Mouse (Mus musculus) midbrain, embryonic 15.5 days (tissue): ENCODE data around the gene Mrps35. TPM values are rescaled to one million over a fixed set of nuclear protein-coding genes. Genes with fewer than 3 reads are reported as not detected.

Experiments used
- ATAC-seq: fragments of 200-750 bp; cut with Nextera tagmentation; replicated peaks from 2 replicates; pipeline ENCODE4 v1.8.0; 2017; ENCODE audit warnings: moderate TSS enrichment
- H3K27ac ChIP-seq: fragments of 300-500 bp; sonication (generic); 2 replicates; pipeline ENCODE4 v1.5.1; 2015; ENCODE audit warnings: mild to moderate bottlenecking, inconsistent platforms
- H3K27me3 ChIP-seq: fragments of 300-500 bp; sonication (generic); replicated peaks from 2 replicates; pipeline ENCODE4 v1.6.1; 2015; ENCODE audit warnings: inconsistent platforms
- H3K36me3 ChIP-seq: fragments of 300-500 bp; sonication (generic); replicated peaks from 2 replicates; pipeline ENCODE4 v1.6.1; 2015; ENCODE audit warnings: inconsistent platforms
- H3K4me1 ChIP-seq: fragments of 300-500 bp; sonication (generic); 2 replicates; pipeline ENCODE4 v1.6.1; 2015; ENCODE audit warnings: inconsistent platforms
- H3K4me2 ChIP-seq: fragments of 300-500 bp; sonication (generic); 2 replicates; pipeline ENCODE4 v1.6.1; 2015; ENCODE audit warnings: inconsistent platforms, mild to moderate bottlenecking, moderate library complexity
- H3K4me3 ChIP-seq: fragments of 300-500 bp; sonication (generic); 2 replicates; pipeline ENCODE4 v1.5.1; 2015; ENCODE audit warnings: mild to moderate bottlenecking, inconsistent platforms
- H3K9ac ChIP-seq: fragments of 300-500 bp; sonication (generic); 2 replicates; pipeline ENCODE4 v1.6.1; 2015; ENCODE audit warnings: mild to moderate bottlenecking, inconsistent platforms
- H3K9me3 ChIP-seq: fragments of 300-500 bp; sonication (generic); 2 replicates; pipeline ENCODE4 v1.6.1; 2016; ENCODE audit warnings: inconsistent platforms
- WGBS: fragments of 180-500 bp; shearing (Covaris S2); methylation state at CpG from one replicate; pipeline ENCODE4 v1.1.7; 2015; ENCODE audit warnings: mixed read lengths; 5-methylcytosine and 5-hydroxymethylcytosine counted together
- polyA plus RNA-seq: library from polyadenylated mRNA; unstranded; fragments of >200 nt; fragmentation: Nextera tagmentation; extraction: Ambion mirVana; gene quantifications from 2 replicates; pipeline ENCODE4 v1.2.1, GENCODE M21; 2015

Mrps35 gene
- polyA plus RNA-seq: 67.8 and 78.9 TPM in 2 replicates

DNA sequence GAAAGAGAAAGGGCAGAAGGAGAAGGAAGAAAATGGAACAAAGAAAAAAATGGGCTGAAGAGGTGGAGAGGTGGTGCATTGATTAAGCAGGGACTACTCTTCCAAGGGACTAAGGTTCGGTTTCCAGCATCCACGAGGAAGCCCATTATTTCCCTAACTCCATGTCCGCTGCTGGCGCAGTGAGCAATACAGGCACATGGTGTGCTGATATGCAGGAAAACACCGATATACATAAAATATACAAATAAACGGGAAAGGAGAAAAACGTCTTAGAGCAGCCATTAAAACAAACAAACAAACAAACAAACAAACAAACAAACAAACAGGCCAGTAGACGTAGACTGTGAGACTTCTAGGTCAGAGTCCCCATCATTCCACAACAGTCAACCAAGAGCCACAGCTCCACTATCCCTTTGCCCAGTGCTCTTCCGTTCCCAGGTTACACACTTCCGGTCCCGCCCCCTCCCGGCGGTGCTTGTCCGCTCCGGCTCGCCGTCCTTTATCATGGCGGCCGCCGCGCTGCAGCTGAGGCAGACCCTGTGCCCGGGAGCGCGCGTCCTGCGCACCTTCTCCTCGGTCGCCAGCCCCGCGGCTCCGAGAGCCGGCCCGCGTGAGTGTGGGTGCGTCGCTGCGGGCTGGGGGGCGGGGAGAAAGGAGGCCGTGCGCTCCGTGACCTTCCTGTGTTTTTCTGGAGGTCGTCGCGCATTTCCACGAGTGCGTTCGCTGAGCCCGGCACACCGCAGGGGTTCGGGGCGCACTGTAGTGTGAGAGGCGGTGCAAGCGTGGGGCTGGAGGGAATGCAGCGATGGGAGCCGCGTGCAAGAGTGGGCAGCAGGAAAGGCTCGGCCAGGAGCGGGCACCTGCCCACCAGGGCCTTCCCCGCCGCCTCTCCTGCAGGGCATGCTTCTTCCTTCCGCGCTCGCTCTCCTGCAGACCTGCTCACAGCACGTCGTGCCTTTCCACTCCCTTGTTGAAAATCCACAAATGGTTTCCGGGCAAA, at the start of gene Mrps35:
Gene Mrps35, plus strand, starts transcription at position 474 of the 1,000 bp plus-strand sequence.
- Histone ChIP-seq H3K4me3 (peak within 1 kb of the TSS; percentile 80), H3K4me1 (peaks cover 22% of the 10 kb centered on the region), H3K4me2 (peak within 1 kb of the TSS; percentile 76), H3K27me3 (peaks cover 5% of the 10 kb centered on the region; the same call in 1 of the 2 replicates), H3K36me3 (no peaks in the 10 kb centered on the region), H3K27ac (peak within 1 kb of the TSS; percentile 90), H3K9me3 (no peaks in the 10 kb centered on the region), H3K9ac (peak within 1 kb of the TSS; percentile 94)
- peak; percentile 100 for ATAC-seq
- WGBS: 3% methylated on average over 66 of the region's 66 CpGs

DNA sequence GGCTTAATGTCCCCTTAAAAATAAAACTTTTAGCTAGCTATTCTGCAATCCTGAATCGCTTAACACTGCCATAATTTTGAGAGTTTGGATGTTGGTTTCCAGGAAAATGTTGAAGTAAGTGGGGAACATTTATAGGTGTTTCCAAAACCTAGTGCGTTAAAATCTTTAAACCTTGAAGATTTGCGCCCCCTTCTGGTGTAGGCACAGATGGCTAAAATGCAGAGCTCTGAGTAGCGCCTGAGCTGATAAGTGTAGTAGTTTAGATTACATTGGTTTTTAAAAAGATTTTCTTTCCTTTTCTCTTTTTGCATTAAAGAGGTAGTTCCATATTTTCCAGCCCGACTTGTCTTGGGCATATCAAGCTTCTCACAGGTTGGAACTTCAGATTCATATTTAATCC, 48.3 kb upstream of the Mrps35 start:
- no peak overlapping the region for H3K4me2 ChIP-seq
- WGBS: 37% methylated on average over 5 of the region's 5 CpGs
- no peak for ATAC-seq

DNA sequence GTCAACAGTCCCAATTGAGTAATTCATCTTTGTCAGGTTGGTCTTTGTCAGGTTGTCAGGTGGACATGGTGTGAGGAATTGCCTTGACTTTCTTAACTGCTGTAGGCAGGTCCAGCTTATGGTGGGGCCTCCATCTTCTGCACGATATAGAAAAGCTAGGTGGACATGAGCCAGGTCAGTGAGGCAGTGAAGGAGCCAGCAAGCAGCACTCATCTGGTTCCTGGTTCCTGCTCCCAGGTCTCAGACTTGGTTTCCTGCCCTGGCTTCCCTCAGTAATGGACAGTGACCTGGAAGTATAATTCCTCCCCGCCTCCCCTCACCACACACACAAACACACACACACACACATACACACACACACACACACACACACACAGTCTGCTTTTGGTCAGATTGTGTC, 47.2 kb upstream of the Mrps35 start:
- Histone ChIP-seq H3K9ac (no peak overlapping the region), H3K27me3 (no peaks in the 10 kb centered on the region), H3K4me3 (no peak overlapping the region), H3K27ac (no peak overlapping the region), H3K9me3 (no peaks in the 10 kb centered on the region), H3K36me3 (no peaks in the 10 kb centered on the region), H3K4me1 (no peaks in the 10 kb centered on the region), H3K4me2 (no peak overlapping the region)
- 79% methylated on average over 2 of the region's 2 CpGs for WGBS
- no peak for ATAC-seq

More for the DNA sequence above, 48.3 kb upstream of the Mrps35 start:
- H3K9ac ChIP-seq: no peak overlapping the region
- no peaks in the 10 kb centered on the region for H3K4me1 ChIP-seq
- H3K27ac ChIP-seq: no peak overlapping the region
- no peak overlapping the region for H3K4me3 ChIP-seq
- no peaks in the 10 kb centered on the region for H3K9me3 ChIP-seq
- H3K36me3 ChIP-seq: no peaks in the 10 kb centered on the region
- H3K27me3 ChIP-seq: no peaks in the 10 kb centered on the region

DNA sequence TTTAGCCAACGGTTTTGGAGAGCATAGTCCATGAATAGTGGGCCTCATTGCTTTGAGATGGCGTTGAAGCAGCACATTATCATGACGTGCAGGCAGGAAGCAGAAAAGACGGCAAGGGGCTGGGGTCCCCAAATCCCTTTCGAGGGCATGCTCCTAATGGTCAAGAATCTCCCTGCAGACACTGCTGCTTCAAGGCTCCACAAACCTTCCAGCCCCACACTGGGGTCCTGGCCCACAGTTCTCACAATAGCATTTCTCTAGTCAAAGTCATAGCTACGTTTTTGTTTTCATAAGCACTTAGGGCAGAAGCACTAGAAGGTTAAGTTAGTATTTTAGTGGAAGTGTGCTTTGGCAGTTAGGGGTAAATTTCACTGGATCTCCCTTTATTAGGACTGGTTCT, 46.7 kb upstream of the Mrps35 start:
- ATAC-seq: no peak
- no peaks in the 10 kb centered on the region for H3K27me3 ChIP-seq
- H3K9ac ChIP-seq: no peak overlapping the region
- H3K27ac ChIP-seq: no peak overlapping the region
- no peaks in the 10 kb centered on the region for H3K9me3 ChIP-seq
- H3K36me3 ChIP-seq: no peaks in the 10 kb centered on the region
- no peaks in the 10 kb centered on the region for H3K4me1 ChIP-seq
- 84% methylated on average over 6 of the region's 6 CpGs for WGBS
- no peak overlapping the region for H3K4me3 ChIP-seq
- no peak overlapping the region for H3K4me2 ChIP-seq

DNA sequence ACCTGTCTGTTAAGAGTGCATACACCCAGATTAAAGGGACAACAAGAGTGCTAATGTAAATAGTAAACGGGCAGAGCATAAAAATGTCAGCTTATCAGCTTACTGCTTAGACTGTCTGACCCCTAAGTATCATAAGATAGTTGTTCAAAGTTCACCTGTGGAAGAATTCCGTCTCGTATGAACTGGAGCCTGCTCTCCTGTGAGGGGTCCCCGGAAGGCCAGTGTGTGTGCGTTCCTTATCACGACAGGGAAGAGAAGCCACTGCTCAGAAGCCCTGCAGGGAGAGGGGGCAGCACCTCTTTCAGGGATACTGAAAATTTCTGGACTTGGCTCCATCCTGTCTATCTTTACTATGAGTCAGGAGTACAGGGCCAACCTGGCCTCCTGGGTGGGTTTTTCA, 45.6 kb upstream of the Mrps35 start:
- Histone ChIP-seq H3K9me3 (no peaks in the 10 kb centered on the region), H3K27me3 (no peaks in the 10 kb centered on the region)
- 81% methylated on average over 6 of the region's 6 CpGs for WGBS

DNA sequence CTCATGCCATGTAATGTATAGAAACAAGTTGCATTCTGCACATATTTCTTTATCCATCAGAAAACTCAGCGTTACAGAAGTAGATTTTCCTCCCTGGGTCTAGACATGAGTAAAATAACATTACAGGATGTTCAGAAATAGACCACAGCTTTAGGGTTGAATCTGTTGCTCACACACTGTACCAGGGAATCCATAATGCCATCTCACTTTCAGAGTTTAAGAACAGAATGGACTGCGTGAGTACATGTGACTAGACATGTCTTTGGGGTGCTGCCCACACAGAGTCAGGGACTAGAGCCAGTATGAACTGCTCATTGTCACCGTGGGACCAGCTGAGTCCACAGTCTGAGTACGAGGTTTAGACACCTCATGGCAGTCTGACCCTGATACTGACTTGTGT, 43.9 kb upstream of the Mrps35 start:
- Histone ChIP-seq H3K4me3 (no peak overlapping the region), H3K9me3 (no peaks in the 10 kb centered on the region), H3K4me2 (no peak overlapping the region), H3K27ac (no peak overlapping the region), H3K27me3 (no peaks in the 10 kb centered on the region), H3K36me3 (no peaks in the 10 kb centered on the region), H3K4me1 (no peaks in the 10 kb centered on the region), H3K9ac (no peak overlapping the region)
- no peak for ATAC-seq
- WGBS: 94% methylated on average over 4 of the region's 4 CpGs

More for the DNA sequence above, 45.6 kb upstream of the Mrps35 start:
- H3K4me2 ChIP-seq: no peak overlapping the region
- H3K4me1 ChIP-seq: no peaks in the 10 kb centered on the region
- H3K36me3 ChIP-seq: no peaks in the 10 kb centered on the region
- H3K9ac ChIP-seq: no peak overlapping the region
- no peak overlapping the region for H3K27ac ChIP-seq
- no peak for ATAC-seq
- no peak overlapping the region for H3K4me3 ChIP-seq

DNA sequence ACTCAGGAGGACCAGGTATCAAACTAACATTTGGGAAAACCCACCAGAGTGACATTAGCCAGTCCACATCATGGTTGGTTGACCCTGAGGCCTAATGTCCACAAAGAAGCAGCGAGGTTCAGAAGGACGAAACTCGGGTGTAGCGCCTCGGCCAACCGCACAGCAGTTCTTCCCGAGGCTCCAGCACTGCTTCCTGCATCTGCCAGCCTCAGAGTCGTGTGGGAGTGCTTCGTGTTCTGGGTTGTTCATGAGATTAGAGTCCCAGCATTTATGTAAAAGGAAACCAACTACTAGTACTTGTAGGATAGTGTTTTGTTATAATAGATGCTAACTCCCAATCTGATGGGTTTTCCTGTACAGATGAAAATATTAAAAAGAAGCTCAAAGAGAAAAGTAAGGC, 43.3 kb upstream of the Mrps35 start:
- 90% methylated on average over 9 of the region's 9 CpGs for WGBS
- H3K36me3 ChIP-seq: no peaks in the 10 kb centered on the region
- ATAC-seq: no peak

DNA sequence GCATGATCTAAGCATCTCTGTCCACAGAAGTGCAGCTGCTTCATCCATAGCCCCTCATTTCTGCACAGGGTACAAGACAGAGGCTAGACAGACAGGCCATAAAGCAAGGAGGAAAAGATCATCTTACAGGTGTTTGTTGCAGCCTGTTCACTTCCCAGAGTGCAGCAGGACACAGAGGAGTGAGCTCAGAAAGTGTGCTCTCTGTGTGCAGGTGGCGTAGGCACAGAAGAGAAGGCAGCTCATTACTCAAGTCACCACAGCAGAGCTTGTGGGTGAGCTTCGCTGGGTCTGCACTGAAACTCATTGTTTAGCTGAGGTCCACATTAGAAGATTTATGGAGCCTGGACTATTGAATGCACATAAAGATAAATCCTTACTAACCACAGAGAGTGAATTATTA, 42.8 kb upstream of the Mrps35 start:
- Histone ChIP-seq H3K9ac (no peak overlapping the region), H3K27me3 (no peaks in the 10 kb centered on the region), H3K4me3 (no peak overlapping the region), H3K4me1 (no peaks in the 10 kb centered on the region), H3K4me2 (no peak overlapping the region), H3K36me3 (no peaks in the 10 kb centered on the region), H3K27ac (no peak overlapping the region), H3K9me3 (no peaks in the 10 kb centered on the region)
- WGBS: 89% methylated on average over 2 of the region's 2 CpGs
- no peak for ATAC-seq

More for the DNA sequence above, 43.3 kb upstream of the Mrps35 start:
- Histone ChIP-seq H3K4me2 (no peak overlapping the region), H3K4me1 (no peaks in the 10 kb centered on the region), H3K4me3 (no peak overlapping the region), H3K9ac (no peak overlapping the region), H3K27ac (no peak overlapping the region), H3K9me3 (no peaks in the 10 kb centered on the region), H3K27me3 (no peaks in the 10 kb centered on the region)

DNA sequence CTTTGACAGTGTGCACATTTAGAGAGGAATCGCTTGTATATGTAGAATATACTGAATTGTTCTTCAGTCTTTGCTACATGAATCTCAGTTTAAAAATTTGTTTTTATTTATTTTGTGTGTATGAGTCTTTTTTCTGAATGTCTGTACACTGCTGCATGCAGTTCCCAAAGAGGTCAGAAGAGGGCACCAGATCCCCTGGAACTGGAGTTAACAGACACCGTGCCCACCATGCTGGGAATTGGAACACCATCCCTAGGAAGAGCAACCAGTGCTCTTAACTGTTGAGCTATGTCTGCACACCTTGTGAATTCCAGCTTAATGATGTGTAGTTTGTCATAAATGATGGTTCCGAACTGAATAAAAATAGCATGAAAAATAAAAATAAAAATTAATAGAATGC, 34.4 kb upstream of the Mrps35 start:
- H3K27ac ChIP-seq: no peak overlapping the region
- no peaks in the 10 kb centered on the region for H3K27me3 ChIP-seq
- no peak overlapping the region for H3K9ac ChIP-seq
- no peak overlapping the region for H3K4me3 ChIP-seq
- H3K9me3 ChIP-seq: no peaks in the 10 kb centered on the region
- H3K36me3 ChIP-seq: no peaks in the 10 kb centered on the region
- no peaks in the 10 kb centered on the region for H3K4me1 ChIP-seq
- ATAC-seq: no peak
- H3K4me2 ChIP-seq: no peak overlapping the region
- WGBS: 56% methylated on average over 3 of the region's 3 CpGs

DNA sequence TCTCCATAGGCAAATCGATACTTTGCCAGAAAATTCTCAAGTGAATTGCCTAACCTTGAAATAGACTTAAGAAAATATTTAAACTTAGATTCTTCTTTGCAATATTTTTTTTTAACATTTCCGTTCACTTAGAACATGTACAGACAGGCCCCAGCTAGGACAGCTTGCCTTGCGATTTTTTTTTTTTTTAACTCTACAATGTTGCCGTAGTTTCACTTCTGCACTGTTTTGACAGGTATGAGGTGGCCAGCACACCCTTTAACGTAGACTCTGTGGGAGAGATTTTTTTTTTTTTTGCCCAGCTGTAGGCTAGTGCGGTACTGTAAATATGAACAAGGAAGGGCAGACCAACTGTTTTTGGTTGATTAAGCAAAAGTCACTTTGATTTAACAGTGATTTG, 32.2 kb upstream of the Mrps35 start:
- Histone ChIP-seq H3K27me3 (no peaks in the 10 kb centered on the region), H3K9ac (no peak overlapping the region), H3K4me2 (no peak overlapping the region), H3K27ac (no peak overlapping the region), H3K4me3 (no peak overlapping the region), H3K9me3 (no peaks in the 10 kb centered on the region), H3K4me1 (no peaks in the 10 kb centered on the region), H3K36me3 (no peaks in the 10 kb centered on the region)
- ATAC-seq: no peak
- 91% methylated on average over 6 of the region's 6 CpGs for WGBS

DNA sequence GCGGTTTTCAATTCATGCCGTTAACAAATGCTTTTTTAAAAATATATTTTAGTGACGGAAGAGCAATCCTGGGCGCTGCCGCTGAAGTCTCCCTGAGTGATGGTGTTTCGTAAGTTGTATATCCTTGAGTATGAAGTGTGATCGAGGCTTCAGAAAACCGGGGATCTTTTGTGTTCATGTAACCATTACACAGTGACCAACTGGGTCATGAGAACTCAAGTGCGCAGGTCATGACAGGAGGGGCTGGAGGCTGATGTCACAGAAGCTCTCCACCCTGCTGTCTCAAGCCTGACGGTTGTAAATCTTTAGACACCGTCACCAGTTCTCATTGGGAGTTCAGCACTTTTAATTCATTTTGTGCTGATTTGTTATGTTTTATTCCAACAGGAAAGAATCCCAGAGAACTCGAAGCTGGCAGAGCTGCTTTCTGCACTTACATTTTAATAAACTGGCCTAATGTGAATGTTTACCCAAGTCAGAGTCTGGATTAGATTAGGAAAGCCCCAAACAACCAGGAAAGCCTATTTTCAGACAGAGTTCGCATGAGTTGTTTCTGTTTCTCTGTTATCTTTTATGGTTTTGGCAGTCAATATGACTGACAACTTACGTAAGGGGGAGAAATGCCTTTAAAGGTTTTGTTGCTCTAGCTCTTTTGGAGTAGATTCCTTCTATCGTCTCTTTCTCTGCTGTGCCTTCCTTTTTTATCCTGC, 31.6 kb upstream of the Mrps35 start:
- no peaks in the 10 kb centered on the region for H3K4me1 ChIP-seq
- WGBS: 92% methylated on average over 15 of the region's 15 CpGs
- no peak for ATAC-seq

DNA sequence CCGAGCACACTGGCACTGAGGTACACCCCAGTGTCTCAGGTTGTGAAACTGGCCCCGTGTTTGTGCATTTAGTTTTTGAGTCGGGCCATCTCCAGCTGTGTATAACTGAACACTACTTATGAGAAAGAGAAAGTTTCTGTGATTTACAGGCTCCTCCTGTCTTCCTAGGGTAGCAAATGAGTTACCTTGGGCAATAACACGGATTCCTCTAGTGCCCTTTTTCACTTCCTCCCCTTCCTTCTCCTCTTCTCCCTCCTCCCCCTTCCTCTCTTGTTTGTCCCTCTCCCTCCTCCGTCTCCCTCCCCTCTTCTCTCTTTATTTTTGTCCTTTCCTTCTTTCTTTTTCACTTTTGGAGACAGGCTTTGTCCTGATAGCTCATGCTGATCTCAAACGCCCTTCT, 31.0 kb upstream of the Mrps35 start:
- H3K4me2 ChIP-seq: no peak overlapping the region
- H3K27ac ChIP-seq: no peak overlapping the region
- no peak for ATAC-seq
- no peaks in the 10 kb centered on the region for H3K4me1 ChIP-seq
- no peaks in the 10 kb centered on the region for H3K9me3 ChIP-seq
- 78% methylated on average over 6 of the region's 6 CpGs for WGBS
- H3K4me3 ChIP-seq: no peak overlapping the region
- no peaks in the 10 kb centered on the region for H3K27me3 ChIP-seq
- no peaks in the 10 kb centered on the region for H3K36me3 ChIP-seq
- no peak overlapping the region for H3K9ac ChIP-seq

More for the DNA sequence above, 31.6 kb upstream of the Mrps35 start:
- Histone ChIP-seq H3K36me3 (no peaks in the 10 kb centered on the region), H3K27ac (no peak overlapping the region), H3K9me3 (no peaks in the 10 kb centered on the region), H3K4me3 (no peak overlapping the region), H3K27me3 (no peaks in the 10 kb centered on the region), H3K9ac (no peak overlapping the region), H3K4me2 (no peak overlapping the region)
